Mouse (Mus musculus): ENCODE measurements around the gene Ces4a. TPM values are rescaled to one million over a fixed set of nuclear protein-coding genes. Genes with fewer than 3 reads are reported as not detected.
"Not testable (repeated sequence)": the region's sequence is repeated elsewhere in the genome, so short reads cannot be mapped to it uniquely, and the experiment has no call there.

Ces4a gene
- polyA plus RNA-seq, 1 experiment: not detected

DNA sequence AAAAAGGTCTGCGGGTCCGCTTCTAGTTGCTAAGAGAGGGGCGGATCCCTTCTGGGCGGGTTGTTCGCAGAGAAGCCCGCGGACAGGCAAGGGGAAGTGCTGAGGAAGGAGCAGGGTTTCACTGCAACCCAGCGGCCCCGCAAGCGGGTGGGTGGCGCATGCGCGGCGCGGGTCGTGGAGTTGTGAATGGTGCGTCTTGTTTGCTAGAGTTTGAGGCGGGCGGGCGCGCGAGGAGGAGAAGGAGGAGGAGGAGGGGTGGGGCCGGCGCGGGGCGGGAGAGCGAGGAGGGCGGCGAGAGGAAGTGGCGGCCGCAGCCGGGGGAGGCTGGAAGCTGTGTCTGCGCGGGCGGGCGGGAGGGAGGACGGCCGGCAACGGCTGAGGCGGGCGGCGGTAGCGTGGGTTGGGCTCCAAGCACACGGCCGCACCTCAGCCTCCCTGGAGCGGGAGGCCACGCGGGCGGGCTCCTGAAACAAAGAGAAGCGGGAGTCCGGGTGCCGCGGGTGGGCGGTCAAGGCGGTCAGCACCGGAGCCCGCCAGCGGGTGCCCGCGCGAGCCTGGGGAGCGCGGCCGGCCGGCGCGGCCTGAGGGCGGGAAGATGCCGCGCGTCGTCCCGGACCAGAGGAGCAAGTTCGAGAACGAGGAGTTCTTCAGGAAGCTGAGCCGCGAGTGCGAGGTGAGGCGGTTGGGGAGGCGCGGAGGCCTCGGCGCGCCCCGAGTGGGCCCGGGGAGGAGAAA is 38.9 kb downstream of the Ces4a start, which contains the start of gene Cbfb:
Gene Cbfb, plus strand, starts transcription at position 294 of the 735 bp plus-strand sequence.
- peak; percentile 99 for DNase-seq (ENCODE audit: low read depth)
- TF ChIP-seq CTCF (IDR thresholded peaks at IDR 0.05; ENCODE audit: borderline replicate concordance, extremely low read depth, insufficient read depth, insufficient read length) (no peak), POLR2A (IDR thresholded peaks at IDR 0.05; ENCODE audit: borderline replicate concordance, extremely low read depth, insufficient read depth, insufficient read length, poor library complexity, severe bottlenecking) (no peak)

DNA sequence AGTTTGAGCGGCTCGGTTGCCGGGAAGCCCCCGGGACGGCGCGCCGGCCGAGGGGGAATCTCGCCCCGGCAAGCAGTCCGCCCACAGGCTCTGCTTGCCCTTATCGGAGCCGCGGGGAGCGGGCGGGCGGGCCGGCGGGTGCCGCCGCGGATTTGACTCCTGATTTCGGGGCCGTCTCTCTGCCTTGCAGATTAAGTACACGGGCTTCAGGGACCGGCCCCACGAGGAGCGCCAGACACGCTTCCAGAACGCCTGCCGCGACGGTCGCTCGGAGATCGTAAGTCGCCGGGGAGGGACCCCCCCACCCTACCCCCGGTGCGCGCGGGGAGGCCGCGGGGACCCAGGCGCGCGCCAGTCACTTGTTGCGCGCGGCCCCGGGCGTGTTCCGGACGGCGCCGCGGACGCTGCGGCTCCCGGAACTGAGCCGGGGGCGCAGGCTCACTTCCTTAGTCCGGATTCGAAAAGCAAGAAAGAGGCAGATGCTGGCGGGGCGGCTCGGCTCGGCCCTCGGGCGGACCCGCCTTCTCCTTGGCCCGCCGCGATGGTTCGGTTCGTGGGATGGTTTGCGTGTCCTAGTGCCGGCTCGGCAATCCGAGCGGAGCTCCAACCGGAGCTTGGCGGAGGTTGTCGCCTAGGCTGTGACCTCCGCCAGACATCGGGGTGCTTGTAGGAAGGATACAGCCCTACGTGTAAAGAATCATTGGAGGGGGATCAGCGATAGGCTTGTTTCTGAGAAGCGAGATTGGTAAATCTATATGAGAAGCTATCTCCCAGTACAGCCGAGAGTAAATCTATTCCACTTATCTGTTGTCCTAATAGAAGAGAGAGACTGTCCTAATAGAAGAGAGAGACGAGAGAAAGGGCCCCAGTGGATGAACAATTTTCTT is 39.8 kb downstream of the Ces4a start:
- TF ChIP-seq CTCF (IDR thresholded peaks at IDR 0.05; ENCODE audit: borderline replicate concordance, extremely low read depth, insufficient read depth, insufficient read length) (no peak), POLR2A (IDR thresholded peaks at IDR 0.05; ENCODE audit: borderline replicate concordance, extremely low read depth, insufficient read depth, insufficient read length, poor library complexity, severe bottlenecking) (0 out of 2 replicates have a peak, but pooled peaks have one; percentile 25)
- peak; percentile 72 for DNase-seq (ENCODE audit: low read depth)

DNA sequence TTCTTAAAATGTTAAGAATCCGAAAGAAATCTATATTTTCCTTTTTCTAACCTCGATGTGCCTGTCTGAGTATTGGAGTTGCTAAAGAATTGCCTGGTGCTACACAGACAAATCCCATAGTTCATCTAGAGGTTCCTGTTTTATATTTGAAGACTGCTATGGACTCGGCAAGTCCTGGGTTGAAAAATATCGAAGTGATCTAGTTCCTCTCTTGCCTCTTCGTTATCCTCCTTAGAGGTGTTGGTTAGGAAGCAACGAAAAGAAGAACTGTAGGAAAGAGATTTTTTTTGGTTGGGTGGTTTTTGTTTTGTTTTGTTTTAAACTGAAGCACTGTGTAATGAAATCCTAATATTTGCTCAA is 40.4 kb downstream of the Ces4a start:
- peak; percentile 25 for DNase-seq (ENCODE audit: low read depth)

DNA sequence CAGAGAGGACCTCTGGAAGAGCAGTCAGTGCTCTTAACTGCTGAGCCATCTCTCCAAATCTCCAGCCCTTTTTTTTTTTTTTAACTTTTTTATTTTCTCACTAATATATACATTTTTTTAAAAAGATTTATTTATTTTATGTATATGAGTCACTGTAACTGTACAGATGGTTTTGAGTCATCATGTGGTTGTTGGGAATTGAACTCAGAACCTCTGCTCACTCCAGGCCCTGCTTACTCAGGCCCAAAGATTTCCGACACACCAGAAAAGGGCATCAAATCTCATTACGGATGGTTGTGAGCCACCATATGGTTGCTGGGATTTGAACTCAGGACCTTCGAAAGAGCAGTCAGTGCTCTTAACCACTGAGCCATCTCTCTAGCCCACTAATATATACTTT is 43.7 kb downstream of the Ces4a start:
- DNase-seq (ENCODE audit: low read depth): not testable (repeated sequence)

More for the DNA sequence above, 40.4 kb downstream of the Ces4a start:
- no peak for TF ChIP-seq CTCF (IDR thresholded peaks at IDR 0.05; ENCODE audit: borderline replicate concordance, extremely low read depth, insufficient read depth, insufficient read length)
- no peak for TF ChIP-seq POLR2A (IDR thresholded peaks at IDR 0.05; ENCODE audit: borderline replicate concordance, extremely low read depth, insufficient read depth, insufficient read length, poor library complexity, severe bottlenecking)

DNA sequence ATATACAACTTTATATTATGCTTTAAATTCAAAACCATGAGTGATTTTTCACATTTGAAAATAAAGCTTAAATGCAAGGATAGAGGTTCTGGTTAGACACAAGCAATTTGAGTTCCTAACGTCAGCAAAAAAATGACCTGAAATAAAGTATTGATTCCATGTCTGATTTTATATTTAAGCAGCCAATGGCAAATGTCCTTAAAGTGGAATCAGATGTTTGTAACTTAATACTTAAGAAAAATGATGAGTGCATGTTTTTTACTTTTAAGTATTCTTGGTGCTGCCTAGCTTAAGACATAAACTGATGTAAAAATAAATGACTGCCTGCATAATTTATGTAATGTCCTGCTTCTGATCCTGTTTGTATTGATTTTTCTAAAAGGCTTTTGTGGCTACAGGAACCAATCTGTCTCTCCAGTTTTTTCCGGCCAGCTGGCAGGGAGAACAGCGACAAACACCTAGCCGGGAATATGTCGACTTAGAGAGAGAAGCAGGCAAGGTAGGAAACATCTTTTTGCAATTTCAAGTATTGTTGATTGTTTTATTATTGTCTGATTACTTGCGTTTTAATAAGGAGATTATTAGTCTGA is 46.7 kb downstream of the Ces4a start:
- no peak for DNase-seq (ENCODE audit: low read depth)
- TF ChIP-seq POLR2A (IDR thresholded peaks at IDR 0.05; ENCODE audit: borderline replicate concordance, extremely low read depth, insufficient read depth, insufficient read length, poor library complexity, severe bottlenecking) (no peak), CTCF (IDR thresholded peaks at IDR 0.05; ENCODE audit: borderline replicate concordance, extremely low read depth, insufficient read depth, insufficient read length) (no peak)

DNA sequence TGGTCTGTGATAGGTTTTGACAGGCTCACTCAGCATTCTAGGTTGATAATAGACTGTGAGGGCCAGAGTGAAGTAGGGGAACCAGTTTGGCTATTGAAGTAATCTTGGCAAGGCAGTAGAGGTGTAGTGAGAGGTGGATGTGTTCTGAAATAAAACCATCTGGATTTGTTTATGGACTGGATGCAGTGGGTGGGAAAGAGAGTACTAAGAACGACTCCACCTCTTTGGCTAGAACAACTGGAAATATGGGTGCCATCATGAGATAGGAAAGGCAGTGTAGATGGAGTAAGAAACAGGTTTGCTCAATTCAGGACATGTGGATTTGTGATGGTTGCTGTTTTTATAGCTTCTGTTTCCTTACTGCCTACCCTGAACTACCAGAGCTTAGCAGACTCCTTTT is 50.6 kb downstream of the Ces4a start:
- no peak for TF ChIP-seq POLR2A (IDR thresholded peaks at IDR 0.05; ENCODE audit: borderline replicate concordance, extremely low read depth, insufficient read depth, insufficient read length, poor library complexity, severe bottlenecking)
- TF ChIP-seq CTCF (IDR thresholded peaks at IDR 0.05; ENCODE audit: borderline replicate concordance, extremely low read depth, insufficient read depth, insufficient read length): no peak
- no peak for DNase-seq (ENCODE audit: low read depth)

DNA sequence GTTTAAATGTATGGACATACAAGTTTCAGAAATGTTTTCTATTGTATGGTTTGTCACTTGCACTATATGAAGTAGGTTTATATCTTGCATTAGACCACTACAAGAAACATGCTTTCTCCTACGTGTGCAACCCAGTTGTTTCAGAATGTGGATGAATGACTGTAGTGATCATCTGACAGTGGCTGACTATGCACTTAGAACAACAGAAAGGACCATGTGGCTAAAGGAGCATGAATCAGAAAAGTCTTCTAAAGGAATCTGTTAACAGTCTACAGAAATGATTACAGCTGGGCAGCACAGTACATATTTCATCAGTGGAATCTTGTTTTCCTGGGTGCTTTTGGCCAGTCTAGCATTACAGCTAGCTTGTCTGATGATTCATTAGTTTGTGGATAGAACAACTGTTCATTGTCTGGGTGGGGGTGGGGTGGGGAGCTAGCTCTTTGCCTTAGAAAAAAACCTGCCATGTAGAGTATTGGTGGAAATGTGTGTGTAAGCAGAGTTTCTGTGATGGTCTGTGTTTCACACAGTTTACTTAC is 54.9 kb downstream of the Ces4a start:
- no peak for TF ChIP-seq CTCF (IDR thresholded peaks at IDR 0.05; ENCODE audit: borderline replicate concordance, extremely low read depth, insufficient read depth, insufficient read length)
- TF ChIP-seq POLR2A (IDR thresholded peaks at IDR 0.05; ENCODE audit: borderline replicate concordance, extremely low read depth, insufficient read depth, insufficient read length, poor library complexity, severe bottlenecking): no peak
- DNase-seq (ENCODE audit: low read depth): no peak

DNA sequence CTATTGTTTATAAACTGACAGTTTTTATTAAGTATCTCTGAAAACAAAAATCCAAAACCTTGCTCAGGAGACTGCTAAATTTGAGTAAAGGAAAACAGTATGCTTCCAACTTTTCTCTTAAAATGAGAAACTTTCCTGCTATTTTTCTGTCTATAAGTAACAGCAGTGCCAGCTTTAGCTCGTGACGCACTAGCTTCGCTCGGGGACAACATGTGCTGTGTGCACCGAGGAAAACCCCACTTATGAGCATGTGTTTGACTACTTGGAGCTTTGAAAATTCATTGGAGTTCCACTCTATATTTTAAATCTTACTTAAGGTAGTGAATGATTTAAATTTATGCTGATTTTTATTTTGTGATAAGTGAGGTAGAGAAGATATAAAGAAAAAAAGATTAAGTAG is 60.6 kb downstream of the Ces4a start:
- no peak for DNase-seq (ENCODE audit: low read depth)
- TF ChIP-seq CTCF (IDR thresholded peaks at IDR 0.05; ENCODE audit: borderline replicate concordance, extremely low read depth, insufficient read depth, insufficient read length) (no peak), POLR2A (IDR thresholded peaks at IDR 0.05; ENCODE audit: borderline replicate concordance, extremely low read depth, insufficient read depth, insufficient read length, poor library complexity, severe bottlenecking) (no peak)

Other genes starting within 250 kb of the Ces4a start
- gene Ces2e, start 205.5 kb upstream of the Ces4a start, polyA plus RNA-seq (2012; rRNA removed): not detected in 2 replicates
- gene Ces2f, start 184.4 kb upstream of the Ces4a start, polyA plus RNA-seq (2012; rRNA removed): not detected in 2 replicates
- 0.08 and 0.12 TPM in 2 replicates for gene Ces2g, start 170.1 kb upstream of the Ces4a start, polyA plus RNA-seq (2012; rRNA removed)
- gene Ces2h, start 130.9 kb upstream of the Ces4a start, polyA plus RNA-seq (2012; rRNA removed): not detected in 2 replicates
- not detected in 2 replicates for gene Ces3a, start 83.2 kb upstream of the Ces4a start, polyA plus RNA-seq (2012; rRNA removed)
- gene Ces3b, start 48.0 kb upstream of the Ces4a start, polyA plus RNA-seq (2012; rRNA removed): not detected in 2 replicates
- gene Cbfb, start 38.9 kb downstream of the Ces4a start, polyA plus RNA-seq (2012; rRNA removed): 26.5 and 31.9 TPM in 2 replicates
- gene D230025D16Rik, start 93.3 kb downstream of the Ces4a start, polyA plus RNA-seq (2012; rRNA removed): 33.4 and 40.5 TPM in 2 replicates
- gene B3gnt9, start 123.4 kb downstream of the Ces4a start, polyA plus RNA-seq (2012; rRNA removed): 5.9 and 6.6 TPM in 2 replicates
- 7.1 and 7.9 TPM in 2 replicates for gene Tradd, start 132.8 kb downstream of the Ces4a start, polyA plus RNA-seq (2012; rRNA removed)
- gene Fbxl8, start 132.8 kb downstream of the Ces4a start, polyA plus RNA-seq (2012; rRNA removed): 1.00 TPM in 2 replicates
- 0.42 and 0.60 TPM in 2 replicates for gene Hsf4, start 138.0 kb downstream of the Ces4a start, polyA plus RNA-seq (2012; rRNA removed)
- 1.3 and 1.8 TPM in 2 replicates for gene Nol3, start 144.3 kb downstream of the Ces4a start, polyA plus RNA-seq (2012; rRNA removed)
- gene 4931428F04Rik, start 158.1 kb downstream of the Ces4a start, polyA plus RNA-seq (2012; rRNA removed): 176 and 217 TPM in 2 replicates
- gene Exoc3l, start 164.3 kb downstream of the Ces4a start, polyA plus RNA-seq (2012; rRNA removed): 12.6 and 13.7 TPM in 2 replicates
- 89.4 and 126 TPM in 2 replicates for gene E2f4, start 165.9 kb downstream of the Ces4a start, polyA plus RNA-seq (2012; rRNA removed)
- 2.3 TPM in 2 replicates for gene Elmo3, start 173.8 kb downstream of the Ces4a start, polyA plus RNA-seq (2012; rRNA removed)
- 2.3 and 2.4 TPM in 2 replicates for gene Lrrc29, start 194.5 kb downstream of the Ces4a start, polyA plus RNA-seq (2012; rRNA removed)
- gene Tmem208, start 194.6 kb downstream of the Ces4a start, polyA plus RNA-seq (2012; rRNA removed): 93.6 and 144 TPM in 2 replicates
- 5.8 and 7.8 TPM in 2 replicates for gene Fhod1, start 216.2 kb downstream of the Ces4a start, polyA plus RNA-seq (2012; rRNA removed)
- 39.3 and 56.1 TPM in 2 replicates for gene Slc9a5, start 217.0 kb downstream of the Ces4a start, polyA plus RNA-seq (2012; rRNA removed)
- 11.5 and 13.6 TPM in 2 replicates for gene Plekhg4, start 241.5 kb downstream of the Ces4a start, polyA plus RNA-seq (2012; rRNA removed)